Mouse (Mus musculus): ENCODE measurements around the gene Prrt2. TPM values are rescaled to one million over a fixed set of nuclear protein-coding genes. Genes with fewer than 3 reads are reported as not detected.

Prrt2 gene
- 17.3 TPM for polyA plus RNA-seq (2017; shearing (Covaris generic))

GRCm38 (mm10) chr7:127020901-127021562, at the start of gene Prrt2, which contains the start of gene Gm42742:
Gene Prrt2 (minus strand): TSS chr7:127021211.
Gene Gm42742 (minus strand): TSS chr7:127021097.

GRCm38 (mm10) chr7:127041851-127042672, 21.1 kb upstream of the Prrt2 start, which contains the start of gene Kif22:
Gene Kif22 (minus strand): TSS chr7:127042471.

GRCm38 (mm10) chr7:127026984-127027726, 6.1 kb upstream of the Prrt2 start, which contains the start of gene Maz:
Gene Maz (minus strand): TSS chr7:127027037.

GRCm38 (mm10) chr7:127016971-127017949, 3.8 kb downstream of the Prrt2 start, which contains the start of gene Pagr1a:
Gene Pagr1a (minus strand): TSS chr7:127017352.

GRCm38 (mm10) chr7:127016481-127016485, 4.7 kb downstream of the Prrt2 start, which contains the start of gene Pagr1b:
Gene Pagr1b (minus strand): TSS chr7:127016484.

GRCm38 (mm10) chr7:127014320-127014719, 6.7 kb downstream of the Prrt2 start, which contains the start of gene Mvp:
Gene Mvp (minus strand): TSS chr7:127014621.

GRCm38 (mm10) chr7:126975950-126976866, 44.8 kb downstream of the Prrt2 start, which contains the start of gene Cdiptos:
Gene Cdiptos (minus strand): TSS chr7:126976098.

GRCm38 (mm10) chr7:126975893-126975949, 45.3 kb downstream of the Prrt2 start, which contains the start of gene Cdipt:
Gene Cdipt (plus strand): TSS chr7:126975914.

Other genes starting within 250 kb of the Prrt2 start
- 201 TPM for gene Ypel3, start 244.3 kb downstream of the Prrt2 start, polyA plus RNA-seq (2017; shearing (Covaris generic))
- gene Tbx6, start 239.7 kb downstream of the Prrt2 start, polyA plus RNA-seq (2017; shearing (Covaris generic)) = 4.0 TPM
- gene Ppp4c, start 228.7 kb downstream of the Prrt2 start, polyA plus RNA-seq (2017; shearing (Covaris generic)) = 333 TPM
- gene Fam57b, start 223.5 kb downstream of the Prrt2 start, polyA plus RNA-seq (2017; shearing (Covaris generic)) = not detected
- gene 4930451I11Rik, start 189.6 kb downstream of the Prrt2 start, polyA plus RNA-seq (2017; shearing (Covaris generic)) = not detected
- gene Doc2a, start 173.8 kb downstream of the Prrt2 start, polyA plus RNA-seq (2017; shearing (Covaris generic)) = not detected
- 10.6 TPM for gene Hirip3, start 159.2 kb downstream of the Prrt2 start, polyA plus RNA-seq (2017; shearing (Covaris generic))
- gene Ino80e, start 158.8 kb downstream of the Prrt2 start, polyA plus RNA-seq (2017; shearing (Covaris generic)) = 113 TPM
- gene Taok2, start 136.5 kb downstream of the Prrt2 start, polyA plus RNA-seq (2017; shearing (Covaris generic)) = 53.3 TPM
- gene Tmem219, start 98.3 kb downstream of the Prrt2 start, polyA plus RNA-seq (2017; shearing (Covaris generic)) = 58.9 TPM
- gene Kctd13, start 92.3 kb downstream of the Prrt2 start, polyA plus RNA-seq (2017; shearing (Covaris generic)) = 9.7 TPM
- 0.19 TPM for gene Asphd1, start 71.6 kb downstream of the Prrt2 start, polyA plus RNA-seq (2017; shearing (Covaris generic))
- 0.66 TPM for gene Sez6l2, start 70.6 kb downstream of the Prrt2 start, polyA plus RNA-seq (2017; shearing (Covaris generic))
- 326 TPM for gene Cdipt, start 45.3 kb downstream of the Prrt2 start, polyA plus RNA-seq (2017; shearing (Covaris generic))
- 2.2 TPM for gene Cdiptos, start 45.1 kb downstream of the Prrt2 start, polyA plus RNA-seq (2017; shearing (Covaris generic))
- gene Mvp, start 6.6 kb downstream of the Prrt2 start, polyA plus RNA-seq (2017; shearing (Covaris generic)) = 51.3 TPM
- gene Pagr1b, start 4.7 kb downstream of the Prrt2 start, polyA plus RNA-seq (2017; shearing (Covaris generic)) = 2.1 TPM
- 148 TPM for gene Pagr1a, start 3.9 kb downstream of the Prrt2 start, polyA plus RNA-seq (2017; shearing (Covaris generic))
- 28.1 TPM for gene Gm42742, start 114 bp downstream of the Prrt2 start, polyA plus RNA-seq (2017; shearing (Covaris generic))
- gene Maz, start 5.8 kb upstream of the Prrt2 start, polyA plus RNA-seq (2017; shearing (Covaris generic)) = 19.6 TPM
- gene Kif22, start 21.3 kb upstream of the Prrt2 start, polyA plus RNA-seq (2017; shearing (Covaris generic)) = 11.8 TPM
- not detected for gene Zg16, start 66.1 kb upstream of the Prrt2 start, polyA plus RNA-seq (2017; shearing (Covaris generic))
- 452 TPM for gene AI467606, start 70.1 kb upstream of the Prrt2 start, polyA plus RNA-seq (2017; shearing (Covaris generic))
- 23.9 TPM for gene Qprt, start 101.0 kb upstream of the Prrt2 start, polyA plus RNA-seq (2017; shearing (Covaris generic))
- gene Spn, start 116.6 kb upstream of the Prrt2 start, polyA plus RNA-seq (2017; shearing (Covaris generic)) = 84.5 TPM
- 81.8 TPM for gene Cd2bp2, start 174.8 kb upstream of the Prrt2 start, polyA plus RNA-seq (2017; shearing (Covaris generic))
- 12.7 TPM for gene Tbc1d10b, start 187.3 kb upstream of the Prrt2 start, polyA plus RNA-seq (2017; shearing (Covaris generic))
- gene Mylpf, start 187.7 kb upstream of the Prrt2 start, polyA plus RNA-seq (2017; shearing (Covaris generic)) = 22.7 TPM
- 16.5 TPM for gene Zfp553, start 211.8 kb upstream of the Prrt2 start, polyA plus RNA-seq (2017; shearing (Covaris generic))
- gene Sept1, start 211.9 kb upstream of the Prrt2 start, polyA plus RNA-seq (2017; shearing (Covaris generic)) = 607 TPM
- gene Zfp771, start 223.1 kb upstream of the Prrt2 start, polyA plus RNA-seq (2017; shearing (Covaris generic)) = 0.60 TPM
- gene Dctpp1, start 239.5 kb upstream of the Prrt2 start, polyA plus RNA-seq (2017; shearing (Covaris generic)) = 51.4 TPM